Mouse (Mus musculus): ENCODE data around the gene Kalrn.

Gene Kalrn

GRCm38 (mm10) chr16:34573151-34573802, at the start of gene Kalrn:
Gene Kalrn (minus strand): TSS chr16:34573532.
- in situ Hi-C loops (cut with MboI, MseI) = no loop called here

- in situ Hi-C loops (cut with MboI, MseI) = loop anchor here (10.0 kb wide), 1 partner anchor 581 kb away; no protein-coding TSS in a partner anchor
Measured at GRCm38 (mm10) chr16:34614021-34614420, 40.7 kb upstream of the Kalrn start.

GRCm38 (mm10) chr16:34610137-34610536, 36.8 kb upstream of the Kalrn start:
- in situ Hi-C loops (cut with MboI, MseI) = loop anchor here (10.0 kb wide), 1 partner anchor 585 kb away; no protein-coding TSS in a partner anchor

- in situ Hi-C loops (cut with MboI, MseI) = no loop called here
Measured at GRCm38 (mm10) chr16:34605679-34606078, 32.3 kb upstream of the Kalrn start.

- in situ Hi-C loops (cut with MboI, MseI) = no loop called here
Measured at GRCm38 (mm10) chr16:34603854-34604253, 30.5 kb upstream of the Kalrn start.

- in situ Hi-C loops (cut with MboI, MseI) = no loop called here
Measured at GRCm38 (mm10) chr16:34603076-34603475, 29.7 kb upstream of the Kalrn start.

- in situ Hi-C loops (cut with MboI, MseI) = no loop called here
Measured at GRCm38 (mm10) chr16:34601954-34602353, 28.6 kb upstream of the Kalrn start.

- in situ Hi-C loops (cut with MboI, MseI) = no loop called here
Measured at GRCm38 (mm10) chr16:34595294-34595693, 22.0 kb upstream of the Kalrn start.

GRCm38 (mm10) chr16:34594597-34595262, 21.4 kb upstream of the Kalrn start:
- in situ Hi-C loops (cut with MboI, MseI) = no loop called here

GRCm38 (mm10) chr16:34592696-34593095, 19.4 kb upstream of the Kalrn start:
- in situ Hi-C loops (cut with MboI, MseI) = no loop called here

- in situ Hi-C loops (cut with MboI, MseI) = no loop called here
Measured at GRCm38 (mm10) chr16:34591934-34592333, 18.6 kb upstream of the Kalrn start.

GRCm38 (mm10) chr16:34579671-34580326, 6.5 kb upstream of the Kalrn start:
- in situ Hi-C loops (cut with MboI, MseI) = no loop called here

GRCm38 (mm10) chr16:34573856-34574491, 642 bp upstream of the Kalrn start:
- in situ Hi-C loops (cut with MboI, MseI) = no loop called here

GRCm38 (mm10) chr16:34572406-34573150, 754 bp downstream of the Kalrn start:
- in situ Hi-C loops (cut with MboI, MseI) = no loop called here

GRCm38 (mm10) chr16:34571931-34572405, 1.4 kb downstream of the Kalrn start:
- in situ Hi-C loops (cut with MboI, MseI) = no loop called here

- in situ Hi-C loops (cut with MboI, MseI) = no loop called here
Measured at GRCm38 (mm10) chr16:34569897-34570296, 3.4 kb downstream of the Kalrn start.

GRCm38 (mm10) chr16:34568831-34569230, 4.5 kb downstream of the Kalrn start:
- in situ Hi-C loops (cut with MboI, MseI) = no loop called here

- in situ Hi-C loops (cut with MboI, MseI) = no loop called here
Measured at GRCm38 (mm10) chr16:34563593-34564280, 9.6 kb downstream of the Kalrn start.

- in situ Hi-C loops (cut with MboI, MseI) = no loop called here
Measured at GRCm38 (mm10) chr16:34561734-34562135, 11.6 kb downstream of the Kalrn start.

- in situ Hi-C loops (cut with MboI, MseI) = no loop called here
Measured at GRCm38 (mm10) chr16:34560814-34561213, 12.5 kb downstream of the Kalrn start.

- in situ Hi-C loops (cut with MboI, MseI) = no loop called here
Measured at GRCm38 (mm10) chr16:34560411-34560810, 12.9 kb downstream of the Kalrn start.
